Mouse (Mus musculus) small intestine, adult 2 months (tissue): ENCODE results near the gene Nt5c3. TPM values are rescaled to one million over a fixed set of nuclear protein-coding genes. Genes with fewer than 3 reads are reported as not detected.

Source experiments
- H3K27ac ChIP-seq: fragments of 200-500 bp; 2 replicates; pipeline ENCODE4 v1.5.1; 2012; ENCODE audit warnings: low read depth, low read length, control low read depth, inconsistent platforms; ENCODE audit not compliant: insufficient read depth
- H3K27me3 ChIP-seq: fragments of 200-500 bp; 2 replicates; pipeline ENCODE4 v1.6.1; 2012; ENCODE audit warnings: mild to moderate bottlenecking, moderate library complexity, low read length, inconsistent platforms; ENCODE audit not compliant: control insufficient read depth, insufficient read depth
- H3K36me3 ChIP-seq: fragments of 200-500 bp; 2 replicates; pipeline ENCODE4 v1.6.1; 2012; ENCODE audit warnings: mild to moderate bottlenecking, low read length, control low read depth, inconsistent platforms; ENCODE audit not compliant: control insufficient read depth, insufficient read depth
- H3K4me1 ChIP-seq: fragments of 200-500 bp; 2 replicates; pipeline ENCODE4 v1.6.1; 2012; ENCODE audit warnings: low read length, inconsistent platforms, mixed read lengths; ENCODE audit not compliant: control insufficient read depth, insufficient read depth, insufficient read length
- H3K4me3 ChIP-seq: fragments of 200-500 bp; 2 replicates; pipeline ENCODE4 v1.5.1; 2012; ENCODE audit warnings: low read depth, mild to moderate bottlenecking, control low read depth, inconsistent platforms, low read length, moderate library complexity
- CTCF ChIP-seq: fragments of 200-500 bp; IDR thresholded peaks from 2 replicates; pipeline ENCODE4 v1.5.1; 2012; ENCODE audit warnings: low read depth, mild to moderate bottlenecking, control low read depth, inconsistent platforms, low read length, moderate library complexity, mixed read lengths; ENCODE audit not compliant: insufficient replicate concordance, insufficient read length; ENCODE audit errors: extremely low read depth
- POLR2A ChIP-seq: fragments of 200-500 bp; IDR thresholded peaks from 2 replicates; pipeline ENCODE4 v1.6.1; 2012; ENCODE audit warnings: low read depth, mild to moderate bottlenecking, control low read depth, inconsistent platforms, low read length, moderate library complexity
- WGBS: fragments of 180-500 bp; shearing (Covaris S2); methylation state at CpG from one replicate; pipeline ENCODE4 v1.1.7; 2018; 5-methylcytosine and 5-hydroxymethylcytosine counted together
- polyA plus RNA-seq: library from polyadenylated mRNA; depleted of rRNA; stranded (reverse); fragments of >200 nt; gene quantifications from 2 replicates; pipeline ENCODE4 v1.2.3, GENCODE M21; 2012

Gene Nt5c3
- polyA plus RNA-seq, 1 experiment: 2.3 TPM

GRCm38 (mm10) chr6:56902606-56903520, 20.9 kb downstream of the Nt5c3 start:
- no peak overlapping the region for H3K4me3 ChIP-seq
- H3K4me1 ChIP-seq: peaks cover 12% of the 10 kb centered on the region
- H3K27me3 ChIP-seq: no peaks in the 10 kb centered on the region
- TF ChIP-seq CTCF (no peak), POLR2A (no peak)
- WGBS: 72% methylated on average over 7 of the region's 7 CpGs
- no peak overlapping the region for H3K27ac ChIP-seq
- H3K36me3 ChIP-seq: no peaks in the 10 kb centered on the region

DNA sequence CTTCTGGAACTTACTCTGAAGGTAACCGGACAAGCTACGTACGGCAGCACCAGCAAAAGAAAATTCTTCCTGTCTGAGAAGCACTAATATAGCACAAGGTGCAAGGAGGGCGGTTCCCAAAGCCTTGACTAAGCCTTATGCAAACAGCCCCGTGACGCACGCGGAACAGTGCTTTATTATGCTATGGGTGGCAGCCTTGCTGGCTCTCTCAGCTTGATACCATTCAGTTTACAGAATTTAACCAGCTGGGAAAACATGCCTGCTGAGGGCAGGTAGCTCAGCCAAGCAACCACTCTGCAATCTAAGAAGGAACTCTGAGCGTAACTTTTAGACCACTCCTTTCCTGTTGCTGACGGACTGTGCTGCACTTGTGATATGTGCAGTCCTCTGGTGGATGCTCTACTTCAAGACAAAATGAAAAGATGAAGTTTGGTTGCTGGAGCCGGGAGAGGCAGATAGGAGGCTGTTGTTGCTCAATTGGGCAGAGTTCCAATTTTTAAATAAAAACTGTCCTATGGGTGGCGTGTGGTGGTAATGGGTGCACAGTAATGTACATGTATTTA, 21.8 kb downstream of the Nt5c3 start:
- Histone ChIP-seq H3K36me3 (0 out of 2 replicates have a peak, but pooled peaks cover 2% of the 10 kb centered on the region), H3K27me3 (no peaks in the 10 kb centered on the region), H3K27ac (peak overlapping the region; percentile 79), H3K4me1 (peaks cover 12% of the 10 kb centered on the region), H3K4me3 (peak overlapping the region; percentile 33)
- 8% methylated on average over 12 of the region's 12 CpGs for WGBS
- peak; percentile 20; the same call in 1 of the 2 replicates for TF ChIP-seq POLR2A
- TF ChIP-seq CTCF: no peak

DNA sequence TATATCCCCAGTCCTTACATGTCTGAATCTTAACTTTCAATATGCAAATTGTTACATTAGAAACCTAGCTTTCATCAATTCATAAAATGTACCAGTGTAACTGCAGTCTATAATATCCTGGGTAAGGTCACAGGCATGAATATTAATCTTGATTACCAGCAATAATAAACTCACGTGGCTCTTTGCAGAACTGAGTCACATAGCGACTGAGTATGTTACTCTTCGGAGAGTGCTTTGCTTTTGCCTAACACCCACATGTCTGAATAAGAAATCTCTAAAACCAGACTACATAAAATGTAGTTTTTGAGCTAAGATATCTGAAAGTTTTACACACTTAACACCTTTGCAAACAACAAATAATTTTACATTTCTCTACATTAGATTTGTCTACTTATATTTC, 22.4 kb downstream of the Nt5c3 start:
- 0 out of 2 replicates have a peak, but pooled peaks cover 2% of the 10 kb centered on the region for H3K36me3 ChIP-seq
- peak overlapping the region; percentile 79; the same call in 1 of the 2 replicates for H3K27ac ChIP-seq
- peaks cover 14% of the 10 kb centered on the region for H3K4me1 ChIP-seq
- H3K4me3 ChIP-seq: no peak overlapping the region
- H3K27me3 ChIP-seq: no peaks in the 10 kb centered on the region
- TF ChIP-seq POLR2A: no peak
- no peak for TF ChIP-seq CTCF
- 8% methylated on average over 3 of the region's 3 CpGs for WGBS

- no peak overlapping the region for H3K4me3 ChIP-seq
- no peak overlapping the region for H3K27ac ChIP-seq
- H3K27me3 ChIP-seq: no peaks in the 10 kb centered on the region
- TF ChIP-seq POLR2A (no peak), CTCF (no peak)
- peaks cover 14% of the 10 kb centered on the region for H3K4me1 ChIP-seq
- WGBS: 45% methylated on average over 3 of the region's 3 CpGs
- H3K36me3 ChIP-seq: 0 out of 2 replicates have a peak, but pooled peaks cover 2% of the 10 kb centered on the region
These were observed 24.1 kb downstream of the Nt5c3 start for GRCm38 (mm10) chr6:56899601-56900000.

- H3K27ac ChIP-seq: no peak overlapping the region
- no peak for TF ChIP-seq POLR2A
- no peak for TF ChIP-seq CTCF
- WGBS: 89% methylated on average over 2 of the region's 2 CpGs
- 0 out of 2 replicates have a peak, but pooled peaks cover 1% of the 10 kb centered on the region for H3K4me1 ChIP-seq
- H3K27me3 ChIP-seq: no peaks in the 10 kb centered on the region
- no peak overlapping the region for H3K4me3 ChIP-seq
- H3K36me3 ChIP-seq: peaks cover 36% of the 10 kb centered on the region
These were observed 33.0 kb downstream of the Nt5c3 start for GRCm38 (mm10) chr6:56890762-56891161.

DNA sequence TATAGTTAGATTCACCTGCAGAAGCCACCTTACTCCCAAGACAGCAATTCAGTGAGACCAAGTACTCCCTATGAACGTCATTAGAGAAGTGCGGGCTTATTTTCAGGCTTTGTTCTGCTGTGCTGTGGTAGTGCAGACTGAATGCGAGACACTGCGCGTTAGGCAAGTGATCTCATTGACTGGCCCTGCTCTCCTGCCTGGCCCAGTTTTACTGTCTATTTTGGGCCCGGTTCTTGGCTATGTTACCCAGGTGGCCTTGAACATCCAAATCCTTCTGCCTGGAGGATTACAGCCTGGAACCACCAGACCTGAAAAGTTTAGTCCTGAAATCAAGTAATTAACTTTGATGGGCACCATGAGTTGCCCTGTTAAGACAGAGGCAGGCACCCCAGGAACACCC, 35.2 kb downstream of the Nt5c3 start:
- no peak overlapping the region for H3K27ac ChIP-seq
- H3K4me1 ChIP-seq: 0 out of 2 replicates have a peak, but pooled peaks cover 1% of the 10 kb centered on the region
- TF ChIP-seq POLR2A: no peak
- no peak for TF ChIP-seq CTCF
- WGBS: 96% methylated on average over 6 of the region's 6 CpGs
- H3K36me3 ChIP-seq: peaks cover 50% of the 10 kb centered on the region
- H3K27me3 ChIP-seq: no peaks in the 10 kb centered on the region
- no peak overlapping the region for H3K4me3 ChIP-seq
